Mouse (Mus musculus) forebrain, embryonic 12.5 days (tissue): ENCODE measurements around the gene 5730409E04Rik. TPM values are rescaled to one million over a fixed set of nuclear protein-coding genes. Genes with fewer than 3 reads are reported as not detected.

Source experiments
- ATAC-seq: fragments of 200-750 bp; cut with Nextera tagmentation; 2 replicates; pipeline ENCODE4 v1.8.0; 2017; ENCODE audit warnings: moderate TSS enrichment; ENCODE audit not compliant: low FRiP score
- H3K27ac ChIP-seq: fragments of 300-500 bp; sonication (generic); 2 replicates; pipeline ENCODE4 v1.5.1; 2016; ENCODE audit warnings: mild to moderate bottlenecking
- H3K27me3 ChIP-seq: fragments of 300-500 bp; sonication (generic); 2 replicates; pipeline ENCODE4 v1.6.1; 2016; ENCODE audit warnings: mild to moderate bottlenecking
- H3K36me3 ChIP-seq: fragments of 300-500 bp; sonication (generic); replicated peaks from 2 replicates; pipeline ENCODE4 v1.6.1; 2016; ENCODE audit warnings: mild to moderate bottlenecking
- H3K4me1 ChIP-seq: fragments of 300-500 bp; sonication (generic); 2 replicates; pipeline ENCODE4 v1.6.1; 2016
- H3K4me2 ChIP-seq: fragments of 300-500 bp; sonication (generic); 2 replicates; pipeline ENCODE4 v1.6.1; 2016; ENCODE audit warnings: mild to moderate bottlenecking, moderate library complexity
- H3K4me3 ChIP-seq: fragments of 300-500 bp; sonication (generic); replicated peaks from 2 replicates; pipeline ENCODE4 v1.5.1; 2016; ENCODE audit warnings: mild to moderate bottlenecking
- H3K9ac ChIP-seq: fragments of 300-500 bp; sonication (generic); 2 replicates; pipeline ENCODE4 v1.6.1; 2016; ENCODE audit warnings: mild to moderate bottlenecking
- H3K9me3 ChIP-seq: fragments of 300-500 bp; sonication (generic); 2 replicates; pipeline ENCODE4 v1.6.1; 2016
- WGBS: fragments of 180-500 bp; shearing (Covaris S2); methylation state at CpG from one replicate; pipeline ENCODE4 v1.1.7; 2016; 5-methylcytosine and 5-hydroxymethylcytosine counted together
- microRNA-seq: library from miRNA; unstranded; fragments of <30 nt; microRNA quantifications from one replicate; pipeline ENCODE4, GENCODE M21; 2017
- polyA plus RNA-seq: library from polyadenylated mRNA; unstranded; fragments of >200 nt; fragmentation: Nextera tagmentation; extraction: Ambion mirVana; gene quantifications from 2 replicates; pipeline ENCODE4 v1.2.1, GENCODE M21; 2016

The 5730409E04Rik gene
- polyA plus RNA-seq, 1 experiment from 2014 or later, result 2.6 TPM

GRCm38 (mm10) chr4:126641901-126642300 is 32.3 kb downstream of the 5730409E04Rik start:
- Histone ChIP-seq H3K9ac (no peak overlapping the region), H3K27me3 (peaks cover 24% of the 10 kb centered on the region), H3K4me2 (no peak overlapping the region), H3K36me3 (no peaks in the 10 kb centered on the region), H3K27ac (no peak overlapping the region), H3K4me3 (no peak overlapping the region), H3K4me1 (0 out of 2 replicates have a peak, but pooled peaks cover 2% of the 10 kb centered on the region), H3K9me3 (no peaks in the 10 kb centered on the region)
- WGBS, result 43% methylated on average over 9 of the region's 9 CpGs
- no peak for ATAC-seq

DNA sequence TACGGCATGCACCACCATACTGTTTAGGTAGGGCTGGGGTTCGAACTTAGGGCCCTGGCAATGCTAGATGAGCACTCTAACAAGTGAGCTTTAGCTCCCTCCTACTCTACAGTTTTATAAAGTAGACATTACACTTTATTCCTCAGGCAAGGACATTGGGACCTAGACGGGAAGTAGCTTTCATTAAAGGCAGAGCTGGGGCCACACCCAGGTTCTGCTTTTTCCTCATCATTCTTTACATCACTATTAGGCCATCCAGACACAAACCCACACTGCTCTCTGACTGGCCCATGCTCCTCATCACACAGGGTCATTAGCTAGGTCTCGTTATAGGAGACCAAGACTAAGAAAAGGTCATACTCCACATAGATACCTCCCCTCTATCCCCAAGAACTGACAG is 34.2 kb downstream of the 5730409E04Rik start:
- H3K27me3 ChIP-seq, result peaks cover 26% of the 10 kb centered on the region; the same call in 1 of the 2 replicates
- no peaks in the 10 kb centered on the region for H3K9me3 ChIP-seq
- no peak for ATAC-seq
- H3K4me1 ChIP-seq, result peaks cover 12% of the 10 kb centered on the region
- H3K9ac ChIP-seq, result no peak overlapping the region
- H3K36me3 ChIP-seq, result no peaks in the 10 kb centered on the region
- H3K4me3 ChIP-seq, result no peak overlapping the region
- H3K27ac ChIP-seq, result no peak overlapping the region
- 78% methylated on average over 4 of the region's 4 CpGs for WGBS
- no peak overlapping the region for H3K4me2 ChIP-seq

GRCm38 (mm10) chr4:126644333-126644963 is 34.8 kb downstream of the 5730409E04Rik start:
- H3K27me3 ChIP-seq, result peaks cover 23% of the 10 kb centered on the region

GRCm38 (mm10) chr4:126647996-126648910 is 38.6 kb downstream of the 5730409E04Rik start:
- ATAC-seq, result peak; percentile 39; the same call in 1 of the 2 replicates
- Histone ChIP-seq H3K27ac (peak overlapping the region; percentile 73), H3K9me3 (no peaks in the 10 kb centered on the region), H3K36me3 (no peaks in the 10 kb centered on the region), H3K4me1 (peaks cover 16% of the 10 kb centered on the region), H3K4me3 (no peak overlapping the region), H3K27me3 (peaks cover 26% of the 10 kb centered on the region), H3K9ac (no peak overlapping the region), H3K4me2 (peak overlapping the region; percentile 40)
- WGBS, result 14% methylated on average over 24 of the region's 24 CpGs

More at GRCm38 (mm10) chr4:126644333-126644963, 34.8 kb downstream of the 5730409E04Rik start:
- Histone ChIP-seq H3K9me3 (no peaks in the 10 kb centered on the region), H3K9ac (no peak overlapping the region), H3K27ac (no peak overlapping the region), H3K4me1 (peaks cover 16% of the 10 kb centered on the region), H3K4me3 (no peak overlapping the region), H3K36me3 (no peaks in the 10 kb centered on the region), H3K4me2 (no peak overlapping the region)
- ATAC-seq, result no peak
- WGBS, result 66% methylated on average over 10 of the region's 10 CpGs

DNA sequence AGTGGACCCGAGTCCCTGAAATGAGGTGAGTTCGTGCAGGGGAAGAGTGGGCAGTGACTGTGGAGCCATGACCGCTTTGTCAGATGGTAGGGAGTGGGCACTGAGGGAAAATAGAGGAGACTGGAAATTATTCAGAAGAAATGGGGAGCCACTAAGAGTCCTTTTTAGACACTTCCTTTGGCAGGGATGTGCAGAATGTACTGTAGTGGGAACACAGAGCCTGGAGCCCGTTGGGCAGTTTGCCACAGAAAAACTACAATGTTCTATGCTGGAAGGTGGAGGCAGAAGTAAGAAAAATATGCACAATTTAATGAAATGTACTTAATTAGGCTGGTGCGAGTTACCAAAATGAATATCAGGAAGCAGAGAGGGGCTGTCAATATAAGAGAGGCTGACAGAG is 43.5 kb downstream of the 5730409E04Rik start:
- no peak overlapping the region for H3K4me2 ChIP-seq
- no peak overlapping the region for H3K9ac ChIP-seq
- no peaks in the 10 kb centered on the region for H3K36me3 ChIP-seq
- no peaks in the 10 kb centered on the region for H3K9me3 ChIP-seq
- H3K4me3 ChIP-seq, result no peak overlapping the region
- peaks cover 10% of the 10 kb centered on the region for H3K4me1 ChIP-seq
- no peak for ATAC-seq
- no peak overlapping the region for H3K27ac ChIP-seq
- 79% methylated on average over 5 of the region's 5 CpGs for WGBS
- peaks cover 27% of the 10 kb centered on the region for H3K27me3 ChIP-seq

DNA sequence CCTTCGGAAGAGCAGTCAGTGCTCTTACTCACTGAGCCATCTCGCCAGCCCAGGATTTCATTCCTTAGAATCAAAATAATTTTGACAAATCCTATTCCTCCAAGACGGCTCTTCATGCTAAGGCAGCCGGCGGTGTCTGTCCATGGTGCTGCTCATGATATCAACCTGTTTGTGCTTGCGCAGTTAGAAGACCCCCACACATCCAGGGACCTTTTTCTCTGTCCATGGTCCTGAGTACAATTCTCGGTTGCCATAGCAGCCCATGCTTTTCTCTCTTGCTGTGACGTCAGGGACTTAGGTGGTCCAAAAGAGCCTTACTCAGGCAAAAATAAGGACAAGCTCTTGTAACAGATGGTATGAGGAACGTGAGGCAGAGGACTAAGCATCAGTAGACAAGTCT is 45.7 kb downstream of the 5730409E04Rik start:
- 16% methylated on average over 9 of the region's 9 CpGs for WGBS
- Histone ChIP-seq H3K36me3 (no peaks in the 10 kb centered on the region), H3K9ac (no peak overlapping the region)

GRCm38 (mm10) chr4:126661249-126661648 is 51.6 kb downstream of the 5730409E04Rik start:
- Histone ChIP-seq H3K27me3 (peaks cover 28% of the 10 kb centered on the region), H3K4me3 (no peak overlapping the region), H3K9ac (no peak overlapping the region), H3K36me3 (no peaks in the 10 kb centered on the region), H3K4me1 (no peaks in the 10 kb centered on the region), H3K9me3 (no peaks in the 10 kb centered on the region), H3K27ac (no peak overlapping the region), H3K4me2 (no peak overlapping the region)
- ATAC-seq, result no peak
- 82% methylated on average over 7 of the region's 7 CpGs for WGBS

More for the DNA sequence above, 45.7 kb downstream of the 5730409E04Rik start:
- Histone ChIP-seq H3K27ac (no peak overlapping the region), H3K9me3 (no peaks in the 10 kb centered on the region), H3K27me3 (peaks cover 18% of the 10 kb centered on the region), H3K4me1 (no peaks in the 10 kb centered on the region), H3K4me3 (no peak overlapping the region), H3K4me2 (no peak overlapping the region)
- ATAC-seq, result no peak

Small RNAs within 50 kb of the gene (microRNA-seq; reads per million reads assigned to microRNA genes)
- gene Mir7119, result 1.2 reads per million

Other genes starting within 250 kb of the 5730409E04Rik start
- gene Ago3, start 180.3 kb upstream of the 5730409E04Rik start, polyA plus RNA-seq, result 16.1 and 20.0 TPM in 2 replicates
- 20.1 and 23.4 TPM in 2 replicates for gene Ago1, start 141.2 kb upstream of the 5730409E04Rik start, polyA plus RNA-seq
- 6.1 and 6.3 TPM in 2 replicates for gene Ago4, start 76.3 kb upstream of the 5730409E04Rik start, polyA plus RNA-seq
- 47.8 and 49.3 TPM in 2 replicates for gene Clspn, start 52.9 kb upstream of the 5730409E04Rik start, polyA plus RNA-seq
- 472 and 480 TPM in 2 replicates for gene Psmb2, start 67.8 kb downstream of the 5730409E04Rik start, polyA plus RNA-seq
- gene Tfap2e, start 126.4 kb downstream of the 5730409E04Rik start, polyA plus RNA-seq, result 0.87 and 1.2 TPM in 2 replicates
- 46.4 and 52.3 TPM in 2 replicates for gene Ncdn, start 143.6 kb downstream of the 5730409E04Rik start, polyA plus RNA-seq
- 32.9 and 33.5 TPM in 2 replicates for gene AU040320, start 143.7 kb downstream of the 5730409E04Rik start, polyA plus RNA-seq